Mouse (Mus musculus) large intestine, adult 2 months (tissue): Measurements from ENCODE around the gene Setdb1. TPM values are rescaled to one million over a fixed set of nuclear protein-coding genes. Genes with fewer than 3 reads are reported as not detected.
A peak's percentile ranks its signal among the peaks of the same experiment; 100 is the strongest.

ENCODE experiments used
- DNase-seq: peaks from one replicate; pipeline ENCODE4 v3.0.0-alpha.2; 2012; ENCODE audit warnings: low read depth, low spot score
- WGBS: fragments of 180-500 bp; shearing (Covaris S2); methylation state at CpG from one replicate; pipeline ENCODE4 v1.1.7; 2018; 5-methylcytosine and 5-hydroxymethylcytosine counted together
- polyA plus RNA-seq: library from polyadenylated mRNA; depleted of rRNA; stranded (reverse); fragments of >200 nt; gene quantifications from 2 replicates; pipeline ENCODE4 v1.2.3, GENCODE M21; 2012

Setdb1 gene
- polyA plus RNA-seq, 1 experiment, result 9.8 TPM

GRCm38 (mm10) chr3:95319701-95320625 lies 37.0 kb downstream of the Setdb1 start:
- WGBS, result 76% methylated on average over 12 of the region's 12 CpGs
- DNase-seq, result no peak

GRCm38 (mm10) chr3:95319110-95319509 lies 37.9 kb downstream of the Setdb1 start:
- DNase-seq, result no peak
- 39% methylated on average over 2 of the region's 2 CpGs for WGBS

- WGBS, result 22% methylated on average over 6 of the region's 6 CpGs
- DNase-seq, result no peak
Measured at GRCm38 (mm10) chr3:95318548-95318947, 38.5 kb downstream of the Setdb1 start.

GRCm38 (mm10) chr3:95317414-95318080 lies 39.5 kb downstream of the Setdb1 start:
- 21% methylated on average over 12 of the region's 12 CpGs for WGBS
- no peak for DNase-seq

GRCm38 (mm10) chr3:95315844-95316550 lies 41.0 kb downstream of the Setdb1 start:
- no peak for DNase-seq
- 19% methylated on average over 9 of the region's 9 CpGs for WGBS

- under 1% methylated on average over 71 of the region's 71 CpGs for WGBS
- peak; percentile 69 for DNase-seq
Measured at GRCm38 (mm10) chr3:95315094-95315843, 41.7 kb downstream of the Setdb1 start.

GRCm38 (mm10) chr3:95314486-95315093 lies 42.4 kb downstream of the Setdb1 start, which contains the start of gene Cers2:
Gene Cers2 (plus strand): TSS chr3:95314791.
- DNase-seq, result no peak
- WGBS, result 11% methylated on average over 27 of the region's 27 CpGs

- DNase-seq, result no peak
- WGBS, result 89% methylated on average over 6 of the region's 6 CpGs
Measured at GRCm38 (mm10) chr3:95314075-95314474, 42.9 kb downstream of the Setdb1 start.

- WGBS, result 82% methylated on average over 7 of the region's 7 CpGs
Measured at GRCm38 (mm10) chr3:95313476-95313875, 43.5 kb downstream of the Setdb1 start.

GRCm38 (mm10) chr3:95312623-95313022 lies 44.4 kb downstream of the Setdb1 start:
- WGBS, result 57% methylated on average over 6 of the region's 6 CpGs
- no peak for DNase-seq

More at GRCm38 (mm10) chr3:95313476-95313875, 43.5 kb downstream of the Setdb1 start:
- DNase-seq, result no peak

GRCm38 (mm10) chr3:95310968-95311882 lies 45.8 kb downstream of the Setdb1 start:
- WGBS, result 65% methylated on average over 9 of the region's 9 CpGs
- no peak for DNase-seq

- 38% methylated on average over 3 of the region's 3 CpGs for WGBS
- no peak for DNase-seq
Measured at GRCm38 (mm10) chr3:95310496-95310895, 46.5 kb downstream of the Setdb1 start.

- no peak for DNase-seq
- 59% methylated on average over 7 of the region's 7 CpGs for WGBS
Measured at GRCm38 (mm10) chr3:95307100-95307499, 49.9 kb downstream of the Setdb1 start, which contains the start of gene Anxa9. Gene Anxa9 (minus strand): TSS chr3:95307176.

GRCm38 (mm10) chr3:95306244-95306643 lies 50.8 kb downstream of the Setdb1 start:
- DNase-seq, result no peak
- 73% methylated on average over 4 of the region's 4 CpGs for WGBS

- WGBS, result 42% methylated on average over 3 of the region's 3 CpGs
- DNase-seq, result no peak
Measured at GRCm38 (mm10) chr3:95301204-95301796, 55.7 kb downstream of the Setdb1 start.

GRCm38 (mm10) chr3:95298018-95298417 lies 59.0 kb downstream of the Setdb1 start:
- DNase-seq, result no peak
- 60% methylated on average over 7 of the region's 7 CpGs for whole genome bisulfite sequencing

- WGBS, result 9% methylated on average over 5 of the region's 5 CpGs
- no peak for DNase-seq
Measured at GRCm38 (mm10) chr3:95296103-95296469, 60.9 kb downstream of the Setdb1 start.
